Mouse (Mus musculus) ES-Bruce4 (cell line): ENCODE measurements around the gene Gna12. TPM values are rescaled to one million over a fixed set of nuclear protein-coding genes. Genes with fewer than 3 reads are reported as not detected.

Experiments used
- H3K27ac ChIP-seq: 2 replicates; pipeline ENCODE4 v1.5.1; 2012; ENCODE audit warnings: low read length, inconsistent platforms; ENCODE audit not compliant: insufficient read depth
- H3K27me3 ChIP-seq: 2 replicates; pipeline ENCODE4 v1.6.1; 2012; ENCODE audit warnings: mild to moderate bottlenecking, low read length, inconsistent platforms; ENCODE audit not compliant: control insufficient read depth, poor library complexity, insufficient read depth, severe bottlenecking
- H3K36me3 ChIP-seq: 2 replicates; pipeline ENCODE4 v1.6.1; 2012; ENCODE audit warnings: inconsistent platforms, mild to moderate bottlenecking, low read length, moderate library complexity; ENCODE audit not compliant: control insufficient read depth, poor library complexity, insufficient read depth, severe bottlenecking
- H3K4me1 ChIP-seq: one replicate; pipeline ENCODE4 v1.8.1; 2011; ENCODE audit warnings: low read length; ENCODE audit not compliant: control insufficient read depth, insufficient read depth
- H3K4me3 ChIP-seq: 2 replicates; pipeline ENCODE4 v1.5.1; 2011; ENCODE audit warnings: low read depth, mild to moderate bottlenecking, low read length
- H3K9ac ChIP-seq: 2 replicates; pipeline ENCODE4 v1.6.1; 2012; ENCODE audit warnings: low read depth, mild to moderate bottlenecking, inconsistent platforms; ENCODE audit not compliant: poor library complexity, severe bottlenecking
- H3K9me3 ChIP-seq: replicated peaks from 2 replicates; pipeline ENCODE4 v1.6.1; 2012; ENCODE audit warnings: mild to moderate bottlenecking, low read length, inconsistent platforms; ENCODE audit not compliant: control insufficient read depth, poor library complexity, insufficient read depth, severe bottlenecking
- CTCF ChIP-seq: IDR thresholded peaks from one replicate; pipeline ENCODE4 v1.8.1; 2011; ENCODE audit warnings: low read depth, low read length
- EP300 ChIP-seq: IDR thresholded peaks from 2 replicates; pipeline ENCODE4 v1.6.1; 2011; ENCODE audit warnings: low read depth, low read length; ENCODE audit not compliant: insufficient read depth
- POLR2A ChIP-seq: IDR thresholded peaks from one replicate; pipeline ENCODE4 v1.8.1; 2011; ENCODE audit warnings: low read length; ENCODE audit not compliant: insufficient read depth
- polyA plus RNA-seq: library from polyadenylated mRNA; stranded (reverse); fragments of >200 nt; gene quantifications from 2 replicates; pipeline ENCODE4 v1.2.4, GENCODE M21; 2011; ENCODE audit warnings: low read depth; ENCODE audit not compliant: missing spikeins, insufficient read depth, insufficient read length

The Gna12 gene
- polyA plus RNA-seq, 1 experiment: 29.9 TPM

DNA sequence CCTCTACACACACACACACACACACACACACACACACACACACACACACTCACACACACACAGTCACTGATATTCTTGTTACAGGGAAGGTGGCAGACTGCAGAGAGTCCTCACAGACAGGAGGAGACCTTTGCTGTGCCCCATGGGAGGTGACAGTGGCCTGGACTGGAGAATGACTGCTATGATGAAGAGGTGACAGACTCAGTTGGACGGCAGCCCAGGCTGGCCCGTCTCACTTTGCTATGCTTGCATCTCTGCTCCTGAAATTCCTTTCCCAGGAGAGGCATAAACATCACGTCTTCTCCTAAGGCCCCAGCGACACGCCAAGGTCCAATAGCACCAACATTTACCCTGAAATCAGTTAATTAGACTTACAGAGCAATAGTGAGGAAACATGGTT lies 23.5 kb upstream of the Gna12 start:
- Histone ChIP-seq H3K9me3 (0 out of 2 replicates have a peak, but pooled peaks cover 6% of the 10 kb centered on the region), H3K4me3 (no peak overlapping the region), H3K9ac (no peak overlapping the region), H3K36me3 (no peaks in the 10 kb centered on the region), H3K4me1 (no peaks in the 10 kb centered on the region), H3K27me3 (no peaks in the 10 kb centered on the region), H3K27ac (no peak overlapping the region)
- no peak for TF ChIP-seq POLR2A
- no peak for TF ChIP-seq EP300
- no peak for TF ChIP-seq CTCF

DNA sequence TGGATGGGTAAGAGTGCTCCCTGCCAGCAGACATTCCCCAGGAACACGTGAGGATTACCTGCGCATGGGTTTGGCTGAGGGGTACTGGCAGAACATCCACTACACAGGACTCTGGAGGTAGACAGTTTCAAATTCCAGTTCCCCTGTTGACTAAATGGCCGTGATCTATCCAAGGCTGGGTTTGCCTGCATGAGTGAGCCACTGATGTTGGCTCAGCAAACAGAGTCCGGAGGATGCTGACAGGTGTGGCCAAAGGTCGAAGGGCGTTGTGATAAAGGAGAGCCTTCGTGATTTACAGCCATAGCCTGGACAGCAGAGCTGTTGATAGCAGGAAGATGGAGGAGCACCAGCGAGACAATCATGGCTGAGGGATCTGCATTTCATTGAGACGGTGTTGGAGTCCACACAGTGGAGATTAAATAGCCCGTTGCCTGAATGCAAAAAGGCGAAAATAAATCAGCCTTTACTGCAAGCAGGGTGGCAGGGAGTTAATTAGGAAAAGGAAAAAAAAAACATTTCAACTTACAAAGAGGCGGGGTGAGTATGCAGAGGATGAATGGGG lies 22.3 kb upstream of the Gna12 start:
- H3K36me3 ChIP-seq: no peaks in the 10 kb centered on the region
- no peak overlapping the region for H3K27ac ChIP-seq
- H3K9ac ChIP-seq: no peak overlapping the region
- TF ChIP-seq CTCF (no peak), EP300 (no peak), POLR2A (no peak)
- no peaks in the 10 kb centered on the region for H3K4me1 ChIP-seq
- H3K9me3 ChIP-seq: 0 out of 2 replicates have a peak, but pooled peaks cover 6% of the 10 kb centered on the region
- H3K4me3 ChIP-seq: no peak overlapping the region
- H3K27me3 ChIP-seq: no peaks in the 10 kb centered on the region

DNA sequence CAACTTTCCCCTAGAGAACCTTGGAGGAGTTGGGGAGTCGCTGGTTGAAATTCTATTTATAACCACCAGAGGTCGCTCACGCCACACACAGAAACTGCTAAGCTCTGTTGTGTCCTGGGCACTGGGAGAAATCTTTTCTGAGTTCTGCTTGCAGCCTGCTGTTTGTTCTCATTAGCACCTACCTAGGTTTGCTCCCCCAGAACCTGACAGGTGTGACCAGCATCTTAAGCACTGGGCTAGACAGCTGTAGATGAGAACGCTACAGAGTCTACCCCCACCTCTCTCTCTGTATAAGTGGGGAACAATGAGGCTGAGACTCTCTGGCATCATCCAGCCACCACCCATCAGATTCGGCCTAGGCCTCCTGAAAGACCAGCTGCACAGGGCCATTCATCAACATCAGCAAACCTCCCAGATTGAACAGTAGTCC lies 17.1 kb upstream of the Gna12 start:
- no peak overlapping the region for H3K27ac ChIP-seq
- peak; percentile 55 for TF ChIP-seq CTCF
- no peak for TF ChIP-seq POLR2A
- no peak for TF ChIP-seq EP300
- H3K9ac ChIP-seq: no peak overlapping the region
- H3K4me1 ChIP-seq: no peaks in the 10 kb centered on the region
- H3K36me3 ChIP-seq: no peaks in the 10 kb centered on the region
- H3K27me3 ChIP-seq: no peaks in the 10 kb centered on the region
- 0 out of 2 replicates have a peak, but pooled peaks cover 6% of the 10 kb centered on the region for H3K9me3 ChIP-seq
- no peak overlapping the region for H3K4me3 ChIP-seq

DNA sequence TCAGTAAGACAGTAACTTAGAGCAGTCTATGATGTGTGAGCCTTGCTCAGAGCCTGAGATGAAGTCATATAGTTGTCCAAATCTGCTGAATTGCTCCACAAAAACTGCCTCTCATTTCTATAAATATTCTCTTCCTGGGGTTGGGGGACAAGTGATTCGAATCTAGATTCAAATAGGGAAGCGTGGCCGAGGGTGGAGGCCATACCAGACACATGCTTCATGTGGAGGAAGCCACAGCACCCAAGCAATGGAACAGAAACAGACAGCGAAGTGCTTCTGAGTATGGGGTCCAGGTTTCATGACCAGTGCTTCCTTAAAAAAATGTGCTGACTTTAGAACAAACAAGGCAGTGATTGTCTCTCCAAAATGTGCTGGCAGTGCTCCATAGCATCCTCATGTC lies 11.7 kb upstream of the Gna12 start:
- Histone ChIP-seq H3K9me3 (no peaks in the 10 kb centered on the region), H3K36me3 (no peaks in the 10 kb centered on the region), H3K4me3 (no peak overlapping the region), H3K9ac (no peak overlapping the region), H3K4me1 (no peaks in the 10 kb centered on the region), H3K27ac (no peak overlapping the region), H3K27me3 (no peaks in the 10 kb centered on the region)
- TF ChIP-seq POLR2A: no peak
- no peak for TF ChIP-seq EP300
- TF ChIP-seq CTCF: no peak

DNA sequence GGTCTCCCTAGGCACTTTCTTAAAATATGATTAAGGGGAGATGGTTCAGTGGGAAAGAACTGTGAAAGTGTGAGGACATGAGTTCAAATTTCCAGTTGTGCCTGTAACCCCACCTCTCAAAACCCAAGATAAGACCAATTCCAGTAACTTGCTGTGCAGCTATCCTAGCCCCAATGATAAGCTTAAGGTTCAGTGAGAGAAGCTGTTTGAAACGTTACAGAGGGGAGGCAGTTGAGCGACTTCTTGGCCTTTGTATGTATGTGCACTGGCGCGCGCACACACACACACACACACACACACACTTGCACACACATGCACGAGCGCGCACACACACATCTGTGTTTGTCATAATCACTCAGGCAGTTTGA lies 817 bp upstream of the Gna12 start:
- Histone ChIP-seq H3K36me3 (0 out of 2 replicates have a peak, but pooled peaks cover 3% of the 10 kb centered on the region), H3K9ac (no peak overlapping the region), H3K4me1 (peaks cover 2% of the 10 kb centered on the region), H3K4me3 (no peak overlapping the region), H3K9me3 (no peaks in the 10 kb centered on the region), H3K27me3 (no peaks in the 10 kb centered on the region), H3K27ac (no peak overlapping the region)
- TF ChIP-seq EP300 (no peak), CTCF (no peak), POLR2A (no peak)

DNA sequence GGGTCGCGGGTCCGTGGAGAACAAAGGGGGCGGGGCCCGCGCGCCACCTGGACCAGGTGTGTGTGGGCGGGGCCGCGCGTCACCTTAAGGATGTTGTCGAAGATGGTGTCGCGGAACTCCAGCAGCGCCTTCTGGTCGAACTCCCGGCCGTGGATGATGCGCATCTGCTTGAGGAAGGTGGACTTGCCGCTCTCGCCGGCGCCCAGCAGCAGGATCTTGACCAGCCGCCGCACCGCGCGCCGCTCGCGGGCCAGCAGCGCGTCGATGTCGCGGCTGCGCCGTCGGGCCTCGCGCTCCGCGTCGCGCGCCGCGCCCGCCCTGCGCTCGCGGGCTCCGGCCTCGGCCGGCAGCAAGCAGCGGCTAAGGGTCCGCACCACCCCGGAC lies 328 bp downstream of the Gna12 start:
- peaks cover 2% of the 10 kb centered on the region for H3K4me1 ChIP-seq
- no peaks in the 10 kb centered on the region for H3K27me3 ChIP-seq
- 0 out of 2 replicates have a peak, but pooled peaks cover 3% of the 10 kb centered on the region for H3K36me3 ChIP-seq
- H3K9me3 ChIP-seq: no peaks in the 10 kb centered on the region
- peak overlapping the region; percentile 78 for H3K4me3 ChIP-seq
- H3K9ac ChIP-seq: peak overlapping the region; percentile 66
- TF ChIP-seq EP300 (no peak), CTCF (no peak), POLR2A (no peak)
- no peak overlapping the region for H3K27ac ChIP-seq
